Mouse (Mus musculus): Measurements from ENCODE around the gene Slc51a.
A peak's percentile ranks its signal among the peaks of the same experiment; 100 is the strongest.
"Not testable (repeated sequence)": the region's sequence is repeated elsewhere in the genome, so short reads cannot be mapped to it uniquely, and the experiment has no call there.

Slc51a gene

DNA sequence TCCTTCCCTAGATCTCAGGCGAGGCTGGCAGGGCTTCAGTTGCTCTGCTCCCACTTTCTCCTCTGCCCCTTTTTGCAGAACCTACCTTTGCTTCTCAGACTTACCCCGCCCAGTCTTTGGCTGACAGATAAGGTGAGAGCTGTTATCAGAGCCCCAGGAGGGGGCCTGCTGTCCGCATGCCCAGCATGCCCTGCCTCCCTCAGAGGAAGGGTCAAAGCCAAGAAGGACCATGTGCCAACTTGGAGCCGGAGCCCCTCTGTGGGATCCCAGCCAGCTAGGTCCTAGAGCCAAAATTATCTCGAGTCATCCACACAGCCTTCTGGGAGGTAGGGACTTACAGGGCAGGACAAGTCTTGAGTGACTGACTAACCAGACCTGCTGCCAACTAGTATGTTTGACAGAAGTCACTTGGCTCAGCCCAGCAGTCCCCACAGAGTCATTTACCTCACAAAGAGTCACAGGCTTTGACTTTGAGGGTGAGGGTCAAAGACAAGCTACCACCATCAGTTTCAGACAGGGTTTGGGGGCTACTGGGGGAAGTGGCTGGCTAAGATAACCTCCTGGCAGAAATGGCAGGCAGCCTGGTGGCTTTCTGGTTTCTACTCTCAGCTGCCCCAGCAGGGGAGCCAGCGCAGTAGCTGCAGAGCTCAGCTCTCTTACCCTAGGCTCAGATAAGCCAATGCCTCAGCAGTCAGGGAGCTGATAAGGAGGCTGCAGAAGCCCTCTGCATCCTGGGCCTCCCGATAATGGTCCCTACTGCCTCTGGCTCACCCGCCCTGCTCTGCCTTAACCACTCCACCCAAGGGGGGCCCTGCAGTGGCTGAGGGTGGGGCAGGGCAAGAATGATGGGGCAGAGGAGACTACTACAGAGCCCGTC, 21.6 kb upstream of the Slc51a start:
- DNase-seq (ENCODE audit: low spot score in 2 of 2): no peak

DNA sequence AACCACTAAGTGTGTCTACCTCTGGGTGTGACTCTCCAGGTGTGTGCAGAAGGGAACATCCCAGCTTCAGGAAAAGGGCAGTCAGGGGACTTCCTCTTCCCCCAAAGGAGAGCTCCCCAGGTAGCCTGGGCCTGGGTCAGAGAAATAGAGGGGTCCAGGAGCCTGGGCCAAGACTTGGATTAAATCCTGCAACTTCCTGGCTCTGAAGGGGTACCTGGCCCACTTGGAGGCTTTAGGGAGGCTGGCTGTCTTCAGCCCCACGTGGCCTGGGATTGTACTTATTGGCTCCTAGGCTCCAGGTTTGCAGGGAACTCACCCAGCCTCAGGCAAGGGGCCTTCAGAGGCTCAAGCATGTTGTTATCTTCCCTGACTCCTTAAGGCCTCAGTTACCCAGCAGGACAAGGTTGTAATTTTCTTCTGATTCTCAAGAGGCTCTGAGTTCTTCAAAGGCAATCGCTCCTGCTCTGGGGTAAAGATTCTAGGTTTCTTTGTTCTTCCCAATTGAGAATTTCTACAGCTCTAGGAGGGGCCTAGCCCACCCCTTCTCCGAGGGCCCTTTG, 20.9 kb upstream of the Slc51a start:
- DNase-seq (ENCODE audit: low spot score in 2 of 2): no peak

DNA sequence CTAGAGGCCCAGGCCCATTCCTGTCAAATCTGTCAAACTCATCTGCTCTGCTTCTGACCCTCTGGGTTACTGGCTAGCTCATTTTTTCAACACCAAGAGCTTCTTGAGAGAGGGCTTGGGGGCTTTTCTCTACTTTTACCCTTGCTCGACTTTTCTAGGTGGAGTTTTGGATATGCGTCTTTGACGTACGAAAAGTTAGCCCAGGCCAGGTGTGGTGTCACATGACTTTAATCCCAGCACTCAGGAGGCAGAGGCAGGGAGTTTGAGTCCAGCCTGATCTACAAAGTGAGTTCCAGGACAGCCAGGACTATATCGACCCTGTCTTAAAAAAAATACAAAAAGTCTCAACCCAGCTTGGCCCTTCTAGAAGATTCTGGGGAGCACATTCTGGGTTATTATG, 20.4 kb upstream of the Slc51a start:
- no peak for DNase-seq (ENCODE audit: low spot score in 2 of 2)

DNA sequence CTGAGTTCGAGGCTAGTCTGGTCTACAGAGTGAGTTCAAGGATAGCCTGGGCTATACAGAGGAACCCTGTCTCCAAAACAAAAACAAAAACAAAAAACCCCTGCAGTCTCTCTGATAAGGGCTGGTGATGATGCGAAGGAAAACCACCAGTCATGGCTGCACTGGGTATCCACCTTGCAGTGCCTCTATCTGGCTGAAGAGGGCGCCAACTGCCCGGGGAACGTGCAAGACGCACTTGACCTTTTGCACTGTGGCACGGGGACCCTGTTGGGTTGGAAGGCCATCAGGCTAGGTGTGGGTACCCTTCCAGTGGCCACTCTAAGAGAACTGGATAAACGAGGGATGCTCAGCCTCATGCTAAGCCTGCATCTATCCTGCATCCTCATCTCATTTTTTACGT, 19.7 kb upstream of the Slc51a start:
- peak in 1 of 2 experiments; percentile 68 for DNase-seq (ENCODE audit: low spot score in 2 of 2)

DNA sequence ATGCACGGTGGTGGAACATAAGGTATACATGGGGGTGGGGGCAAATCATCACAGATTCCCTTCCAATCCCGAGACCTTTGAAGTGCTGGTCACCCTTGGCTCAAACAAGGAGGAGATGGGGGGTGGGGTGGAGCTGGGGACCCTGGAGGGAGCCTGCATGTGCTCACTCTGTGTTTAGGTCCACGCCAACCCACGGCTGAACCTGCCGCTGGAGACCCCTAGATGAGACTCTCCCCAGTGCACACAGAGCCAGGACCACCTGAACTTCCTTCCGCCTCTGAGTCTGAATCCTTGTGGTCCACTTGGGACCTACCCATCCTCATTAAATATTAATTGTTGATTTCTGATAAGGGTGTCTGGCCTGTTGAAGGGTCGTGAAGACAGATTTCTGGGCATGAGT, 19.2 kb upstream of the Slc51a start:
- DNase-seq (ENCODE audit: low spot score in 2 of 2): no peak

DNA sequence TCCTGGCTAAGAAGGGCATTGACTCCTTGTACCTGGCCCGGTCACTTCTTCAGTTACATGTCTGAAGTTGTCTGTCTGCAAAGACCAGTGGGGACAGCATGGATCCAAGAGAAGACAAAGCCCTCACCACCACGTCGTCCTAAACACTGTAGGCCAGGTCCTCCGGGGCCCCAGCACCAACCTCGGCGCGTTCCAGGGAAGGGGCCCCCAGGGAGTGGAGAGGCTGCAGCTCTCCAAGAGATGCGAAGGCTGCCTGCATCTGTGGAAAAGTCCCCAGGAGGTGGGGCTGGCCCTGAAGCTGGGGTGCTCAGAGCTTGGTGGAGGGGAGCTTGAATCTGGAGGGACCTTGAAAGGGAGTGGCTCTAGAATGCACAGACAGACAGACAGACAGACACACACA, 18.6 kb upstream of the Slc51a start:
- no peak for DNase-seq (ENCODE audit: low spot score in 2 of 2)

DNA sequence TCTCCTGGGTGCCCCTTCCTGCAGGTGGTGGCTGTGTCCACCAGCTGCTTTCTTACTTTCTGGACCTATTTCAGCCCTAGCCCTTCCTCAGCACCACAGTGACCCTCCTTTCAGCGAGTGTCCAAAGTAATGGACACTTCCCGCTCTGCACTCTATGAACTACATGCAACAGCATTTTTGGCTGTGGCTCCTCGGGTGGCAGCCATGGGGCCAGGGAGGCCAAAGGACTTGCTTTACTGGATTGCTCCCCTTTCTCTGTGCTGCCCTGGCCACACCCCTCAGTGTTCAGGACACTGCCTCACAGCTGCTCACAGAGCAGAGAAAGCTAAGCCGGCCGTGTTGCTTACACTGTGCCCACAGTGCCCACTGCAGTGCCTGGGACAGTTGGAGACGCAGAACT, 16.0 kb upstream of the Slc51a start:
- no peak for DNase-seq (ENCODE audit: low spot score in 2 of 2)

DNA sequence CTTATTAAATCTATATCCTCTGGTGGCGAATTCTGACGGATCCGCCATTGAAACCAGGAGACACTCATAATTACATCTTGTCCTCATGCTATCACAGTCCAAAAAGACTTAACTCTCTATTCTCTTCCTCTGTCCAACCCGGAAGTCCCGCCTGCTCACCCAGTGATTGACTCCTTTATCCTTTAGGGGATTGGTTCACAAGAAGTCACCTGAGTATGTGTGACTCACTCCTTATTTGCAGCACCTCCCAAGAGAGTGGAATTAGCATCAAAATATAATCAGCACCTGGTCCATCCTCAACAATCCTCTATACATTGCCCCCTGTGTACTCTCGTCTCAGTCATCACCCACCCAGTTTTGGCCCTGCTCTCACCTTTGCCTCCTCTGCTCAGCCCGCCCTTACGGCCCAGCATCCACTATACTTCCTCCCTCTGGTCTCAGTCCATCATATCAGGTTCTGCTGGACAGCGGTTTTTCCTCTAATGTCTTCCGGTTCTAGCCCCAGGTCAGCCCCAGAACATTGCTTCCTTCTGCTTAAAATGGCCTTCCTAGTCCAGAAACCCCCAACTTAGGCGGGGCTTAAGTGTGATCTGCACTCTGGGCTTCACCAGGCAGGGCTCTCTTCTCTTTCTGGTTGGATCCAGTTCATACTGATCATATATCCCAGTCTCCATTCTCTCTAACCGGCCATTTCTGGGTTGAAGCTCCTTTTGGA, 15.1 kb upstream of the Slc51a start:
- DNase-seq (ENCODE audit: low spot score in 2 of 2): no peak

DNA sequence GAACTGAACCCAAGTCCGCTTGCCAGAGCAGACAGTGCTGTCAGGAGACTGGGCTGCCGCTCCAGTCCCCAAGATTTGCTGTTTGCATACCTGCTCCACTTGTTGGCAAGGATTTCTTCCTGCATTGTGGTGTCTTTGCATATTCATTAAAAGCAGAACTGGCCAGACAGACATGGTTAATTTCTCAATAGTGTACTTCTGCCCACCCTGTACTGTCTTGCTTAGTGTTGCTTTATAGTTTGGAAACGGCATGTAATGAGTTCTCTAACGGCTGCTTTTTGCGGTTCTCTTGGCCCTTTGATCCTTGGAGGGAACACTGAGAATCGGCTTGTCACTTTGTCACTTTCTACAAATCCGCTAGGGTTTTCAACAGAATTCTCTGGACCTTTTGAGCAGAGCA, 13.8 kb upstream of the Slc51a start:
- no peak for DNase-seq (ENCODE audit: low spot score in 2 of 2)

DNA sequence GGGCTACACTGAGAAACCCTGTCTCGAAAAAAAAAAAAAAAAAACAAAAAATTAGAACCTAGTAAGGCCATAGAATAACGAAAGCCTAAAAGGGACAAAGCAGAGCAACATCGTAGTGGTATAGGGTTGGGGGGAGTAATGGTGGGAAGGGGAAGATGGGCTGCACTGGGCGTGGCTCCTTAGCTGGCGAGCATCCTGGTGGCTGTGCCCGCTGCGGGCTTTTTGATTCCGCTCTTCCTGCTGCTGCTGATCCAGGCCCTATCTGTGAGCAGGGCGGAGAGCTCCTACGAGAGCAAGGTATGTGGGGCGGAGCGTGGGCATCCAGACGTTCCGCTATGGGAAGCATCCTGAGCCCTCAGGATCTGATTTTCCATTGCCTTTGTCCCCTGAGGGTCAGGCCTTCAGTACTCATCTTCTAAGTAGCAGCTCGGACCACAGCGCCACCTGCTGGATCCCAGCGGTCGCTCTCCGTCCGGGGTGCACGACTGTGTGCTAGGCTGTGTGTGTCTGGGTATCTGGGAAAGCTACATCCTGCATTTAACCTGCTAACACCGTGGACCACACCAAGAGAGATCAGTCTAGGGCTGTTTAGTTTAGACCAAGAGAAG, 11.9 kb upstream of the Slc51a start:
- DNase-seq (ENCODE audit: low spot score in 2 of 2): peak in 1 of 2 experiments; percentile 89

DNA sequence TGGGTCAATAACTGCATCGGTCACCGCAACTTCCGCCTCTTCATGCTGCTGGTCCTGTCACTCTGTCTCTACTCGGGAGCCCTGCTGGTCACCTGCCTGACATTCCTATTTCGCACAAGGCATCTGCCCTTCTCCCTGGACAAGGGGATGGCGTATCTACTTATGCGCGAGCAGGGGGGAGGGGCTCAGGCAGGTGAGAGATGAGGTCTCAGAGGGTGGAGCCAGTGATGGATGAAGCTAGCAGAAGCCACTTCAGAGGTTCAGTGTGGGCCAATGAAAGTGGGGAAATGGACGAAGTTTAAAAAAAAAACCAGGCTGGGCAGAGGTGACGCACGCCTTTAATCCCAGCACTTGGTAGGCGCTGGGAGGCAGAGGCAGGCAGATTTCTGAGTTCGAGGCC, 11.3 kb upstream of the Slc51a start:
- DNase-seq (ENCODE audit: low spot score in 2 of 2): no peak

DNA sequence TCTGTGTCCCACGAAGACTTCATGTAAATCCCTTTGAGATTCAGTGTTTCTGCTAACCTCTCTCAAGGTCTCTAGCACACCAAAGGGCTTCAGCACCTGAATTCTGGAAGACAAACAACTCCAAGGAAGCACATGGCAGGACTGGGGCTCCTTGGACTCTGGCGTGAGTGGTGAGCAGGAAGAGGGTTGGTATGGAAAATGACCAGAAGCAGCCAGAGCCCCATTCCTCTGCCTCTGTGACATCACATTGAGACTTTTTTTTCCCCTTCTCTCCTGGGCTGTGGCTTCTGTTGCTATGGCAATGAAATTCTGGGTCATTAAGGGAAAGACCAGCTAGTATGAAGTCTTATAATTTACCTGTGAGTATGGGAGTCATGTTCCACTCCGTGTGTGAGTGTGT, 8.3 kb upstream of the Slc51a start, which contains the start of gene Zdhhc19:
Zdhhc19 (plus strand) TSS at position 301 of the 400 bp plus-strand sequence.
- no peak for DNase-seq (ENCODE audit: low spot score in 2 of 2)

DNA sequence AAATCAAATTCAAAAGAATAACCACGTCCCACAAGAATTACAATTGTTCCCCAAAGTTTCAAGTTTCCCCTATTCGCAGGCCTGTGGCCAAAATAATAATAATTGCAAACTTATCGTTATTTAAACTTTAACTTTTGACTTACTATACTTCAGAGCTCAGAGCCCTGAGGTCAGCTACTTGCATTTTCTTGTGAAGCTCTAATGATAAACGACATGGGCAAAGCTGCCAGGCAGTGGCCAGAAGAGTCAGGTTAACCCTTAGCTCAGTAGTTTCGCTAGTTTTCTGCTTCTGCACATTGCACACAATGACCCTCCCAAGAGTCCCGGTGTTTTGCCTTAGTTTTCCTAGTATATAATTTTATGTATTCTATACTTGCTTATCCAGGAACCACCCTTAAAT, 6.7 kb upstream of the Slc51a start:
- not testable (repeated sequence) for DNase-seq (ENCODE audit: low spot score in 2 of 2)

DNA sequence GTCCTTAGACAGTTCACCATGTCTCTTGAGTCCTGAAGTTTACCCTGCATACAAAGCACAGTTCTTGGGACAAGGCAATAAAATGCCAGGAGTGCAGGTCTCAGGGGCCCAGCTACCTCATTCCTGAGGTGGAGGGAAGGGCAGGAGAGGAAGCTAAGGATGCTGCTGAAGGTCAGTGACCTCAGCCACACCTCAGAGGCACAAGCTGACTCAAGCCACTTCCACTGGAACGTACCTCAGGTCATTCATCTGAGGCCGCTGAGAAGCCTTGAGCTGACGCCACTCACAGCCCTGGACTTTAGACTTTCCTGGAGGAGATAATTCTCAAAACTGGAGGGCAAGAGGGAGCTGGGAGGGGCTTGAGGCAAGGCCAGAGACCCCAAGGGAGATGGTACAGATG, 1.3 kb upstream of the Slc51a start:
- DNase-seq (ENCODE audit: low spot score in 2 of 2): no peak

DNA sequence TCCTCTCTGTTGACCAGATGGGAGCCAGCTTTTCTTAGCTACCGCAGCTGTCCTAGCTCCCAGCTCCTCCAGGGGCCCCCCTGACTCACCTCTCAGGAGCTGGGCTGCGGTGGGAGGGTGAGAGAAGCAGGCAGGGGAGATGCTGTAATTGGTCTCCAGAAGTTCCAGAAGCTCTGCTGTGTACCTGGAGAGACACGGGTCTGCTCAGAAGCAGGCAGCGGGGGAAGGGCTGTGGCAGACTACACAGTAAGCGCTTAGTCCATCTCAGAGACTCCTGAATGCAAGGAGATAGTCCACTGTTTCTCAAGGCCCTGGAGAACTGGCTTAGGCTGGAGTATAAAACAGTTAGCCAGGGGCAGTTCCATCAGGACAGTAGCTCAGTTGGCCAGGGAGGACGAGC, 1.6 kb downstream of the Slc51a start:
- no peak for DNase-seq (ENCODE audit: low spot score in 2 of 2)

DNA sequence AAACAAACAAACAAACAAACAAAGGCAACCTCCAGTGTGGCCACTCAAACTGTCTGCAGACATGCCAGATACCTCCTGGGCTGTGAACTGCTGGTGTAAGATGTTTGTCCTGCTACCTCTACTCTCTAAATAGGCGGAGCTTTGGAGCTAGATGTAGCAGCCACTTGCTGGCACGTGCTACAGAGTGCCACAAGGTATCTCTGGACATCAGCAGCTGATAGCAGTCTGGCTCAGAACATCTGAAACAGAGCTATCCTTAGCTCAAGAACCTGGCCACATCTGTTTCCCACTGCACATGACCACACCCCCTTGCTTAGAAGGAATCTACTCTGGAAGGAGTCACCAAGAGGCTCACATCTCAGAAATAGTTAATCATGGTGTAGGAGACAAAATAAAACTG, 2.5 kb downstream of the Slc51a start:
- no peak for DNase-seq (ENCODE audit: low spot score in 2 of 2)

DNA sequence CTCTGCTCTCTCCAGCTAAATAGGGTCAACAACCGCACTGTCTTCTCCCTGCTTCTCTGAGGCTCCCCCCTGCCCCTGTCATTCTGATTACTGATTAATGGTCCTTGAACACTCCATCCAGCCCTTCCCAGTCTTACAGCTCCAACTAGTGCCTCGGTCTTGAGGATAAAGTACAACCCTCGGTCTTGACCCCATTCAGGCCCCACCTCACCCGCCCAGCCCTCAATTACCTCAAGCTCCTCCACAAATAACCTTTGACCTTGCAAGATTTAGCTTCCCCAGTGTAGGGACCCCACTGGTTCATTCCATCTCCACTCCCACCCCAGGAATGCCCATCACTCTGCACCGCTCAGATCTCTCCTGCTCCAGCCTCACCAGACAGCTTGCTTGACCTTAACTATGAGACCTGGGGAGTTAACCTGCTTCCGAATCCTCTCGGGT, 3.2 kb downstream of the Slc51a start:
- no peak for DNase-seq (ENCODE audit: low spot score in 2 of 2)

DNA sequence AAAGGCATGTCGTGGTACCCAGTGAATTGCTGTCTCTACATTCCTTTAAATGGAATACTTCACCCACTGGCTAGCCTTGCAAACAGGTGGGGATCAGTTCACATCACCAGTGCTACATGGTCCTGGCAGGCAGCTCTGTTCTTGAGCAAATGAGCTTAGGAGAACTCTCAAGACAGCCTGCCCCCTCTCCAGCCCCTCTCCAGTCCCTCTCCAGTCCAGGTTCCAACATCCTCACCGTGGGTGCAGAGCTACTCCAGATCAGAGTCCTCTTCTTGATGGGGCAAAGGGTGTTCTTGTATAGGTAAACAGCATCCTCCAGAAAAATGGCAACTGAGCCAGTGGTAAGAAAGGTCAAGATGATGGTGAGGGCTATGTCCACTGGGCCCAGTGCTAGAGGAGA, 8.3 kb downstream of the Slc51a start:
- no peak for DNase-seq (ENCODE audit: low spot score in 2 of 2)

DNA sequence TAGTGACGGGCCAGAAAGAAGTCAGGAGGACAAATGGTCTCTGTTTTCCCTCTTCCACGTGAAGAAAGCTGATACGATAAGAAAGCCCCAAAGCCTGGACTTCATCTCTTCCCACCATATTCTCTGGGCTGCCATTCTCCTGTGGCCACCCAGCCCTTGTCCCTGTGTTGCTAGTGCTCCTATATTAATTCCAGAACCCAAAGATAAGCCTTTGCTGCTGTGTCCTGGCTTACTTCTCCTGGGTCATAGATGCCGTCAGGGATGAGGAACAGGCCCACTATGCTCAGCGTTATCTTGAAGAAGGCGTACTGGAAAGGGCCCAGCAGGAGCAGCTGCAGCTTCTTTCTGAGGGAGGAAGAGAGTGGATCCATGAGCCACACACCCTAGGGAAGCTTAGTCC, 10.4 kb downstream of the Slc51a start:
- no peak for DNase-seq (ENCODE audit: low spot score in 2 of 2)

DNA sequence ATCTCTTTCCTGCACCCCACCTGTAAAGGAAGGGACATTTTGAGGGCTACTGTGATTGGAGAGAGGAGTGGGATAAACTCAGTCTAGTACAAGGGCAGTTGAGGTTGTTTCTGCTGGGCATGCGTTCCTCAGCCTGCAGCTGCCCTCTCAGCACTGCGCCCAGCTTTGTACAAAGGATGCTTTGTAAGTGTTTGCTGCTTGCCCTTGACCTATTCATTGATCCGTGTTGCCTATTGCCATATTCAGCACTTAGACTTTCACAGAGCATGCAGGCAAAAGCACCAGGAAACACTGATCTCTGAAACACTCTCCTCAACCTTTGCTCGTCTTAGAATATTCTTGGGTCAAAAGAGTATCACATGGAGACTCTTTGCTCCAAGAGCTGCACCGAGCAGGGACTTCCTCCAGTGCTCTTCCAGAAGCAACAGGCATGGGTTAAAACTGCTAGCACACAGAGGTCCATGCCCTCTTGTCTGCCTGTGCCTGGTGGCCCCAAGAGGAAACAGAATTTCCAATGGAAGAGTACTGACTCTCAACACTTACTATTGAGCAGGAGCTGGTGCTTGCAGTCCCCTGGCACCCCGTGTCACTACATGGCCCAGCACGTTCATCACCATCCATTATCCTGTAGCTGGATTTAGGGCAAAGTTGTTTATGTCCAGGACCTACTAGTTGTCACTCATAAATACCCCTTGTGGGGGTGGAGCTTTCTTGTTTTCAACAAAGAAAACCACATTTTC, 15.2 kb downstream of the Slc51a start:
- peak in 1 of 2 experiments; percentile 24 for DNase-seq (ENCODE audit: low spot score in 2 of 2)

DNA sequence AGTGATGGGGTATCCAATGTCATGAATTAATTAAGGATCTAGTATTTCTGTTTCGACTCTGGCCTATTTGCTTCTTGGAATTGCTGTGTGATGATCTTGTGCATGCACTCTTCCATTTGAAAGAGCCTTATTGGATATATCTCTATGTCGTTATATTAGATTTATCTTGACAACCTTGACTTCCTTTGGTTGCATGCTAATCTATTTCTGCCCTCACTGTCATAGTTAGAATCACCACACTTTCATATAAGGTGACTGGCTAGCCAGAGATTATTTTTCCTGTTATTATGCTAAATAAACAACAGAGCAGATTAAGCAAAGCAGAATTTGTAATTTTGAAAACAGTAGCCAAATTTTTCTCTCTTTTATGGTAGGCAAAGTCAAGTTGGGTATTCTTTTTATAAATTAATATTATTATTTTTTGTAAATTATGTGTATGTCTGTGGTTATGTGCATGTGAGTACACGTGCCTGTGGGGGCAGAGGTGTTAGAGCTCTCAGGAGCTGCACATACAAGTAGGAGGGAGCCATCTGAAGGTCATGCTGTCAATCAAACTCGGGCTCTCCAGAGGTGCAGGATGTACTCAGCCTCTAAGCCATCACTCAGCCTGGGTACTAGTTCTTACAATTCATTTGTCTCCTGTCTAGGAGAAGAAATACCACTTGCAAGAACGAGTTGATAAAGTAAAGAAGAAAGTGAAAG, 18.1 kb downstream of the Slc51a start:
- DNase-seq (ENCODE audit: low spot score in 2 of 2): no peak

All from left cerebral cortex, adult 9 months (tissue).